Mouse (Mus musculus) liver, postnatal 0 days (tissue): ENCODE results near the gene Meis2. TPM values are rescaled to one million over a fixed set of nuclear protein-coding genes. Genes with fewer than 3 reads are reported as not detected.

Source experiments
- ATAC-seq: fragments of 200-750 bp; cut with Nextera tagmentation; 2 replicates; pipeline ENCODE4 v1.8.0; 2017; ENCODE audit warnings: mild to moderate bottlenecking, moderate library complexity
- DNase-seq: peaks from one replicate; pipeline ENCODE4 v3.0.0-alpha.2; 2016
- H3K27ac ChIP-seq: fragments of 300-500 bp; sonication (generic); 2 replicates; pipeline ENCODE4 v1.5.1; 2014; ENCODE audit warnings: antibody characterized with exemption, moderate library complexity, mild to moderate bottlenecking, low read depth
- H3K27me3 ChIP-seq: fragments of 300-500 bp; sonication (generic); 2 replicates; pipeline ENCODE4 v1.6.1; 2014; ENCODE audit warnings: low read length, control low read depth, mixed read lengths; ENCODE audit not compliant: insufficient read depth
- H3K36me3 ChIP-seq: fragments of 300-500 bp; sonication (generic); replicated peaks from 2 replicates; pipeline ENCODE4 v1.6.1; 2014; ENCODE audit warnings: mild to moderate bottlenecking, control low read depth, low read length, moderate library complexity, mixed read lengths; ENCODE audit not compliant: insufficient read depth
- H3K4me1 ChIP-seq: fragments of 300-500 bp; sonication (generic); 2 replicates; pipeline ENCODE4 v1.6.1; 2014; ENCODE audit warnings: antibody characterized with exemption, mild to moderate bottlenecking, control low read depth; ENCODE audit not compliant: insufficient read depth
- H3K4me2 ChIP-seq: fragments of 300-500 bp; sonication (generic); 2 replicates; pipeline ENCODE4 v1.6.1; 2014; ENCODE audit warnings: low read depth, mild to moderate bottlenecking, low read length, moderate library complexity, mixed read lengths
- H3K4me3 ChIP-seq: fragments of 300-500 bp; sonication (generic); 2 replicates; pipeline ENCODE4 v1.5.1; 2014; ENCODE audit warnings: low read depth, low read length
- H3K9ac ChIP-seq: fragments of 300-500 bp; sonication (generic); replicated peaks from 2 replicates; pipeline ENCODE4 v1.6.1; 2014; ENCODE audit warnings: mild to moderate bottlenecking, moderate library complexity
- H3K9me3 ChIP-seq: fragments of 300-500 bp; sonication (generic); 2 replicates; pipeline ENCODE4 v1.6.1; 2016; ENCODE audit warnings: mild to moderate bottlenecking, control low read depth, low read length, mixed read lengths
- CTCF ChIP-seq: sonication (generic); IDR thresholded peaks from 2 replicates; pipeline ENCODE4 v1.5.1; 2016; ENCODE audit warnings: antibody characterized with exemption, low read depth
- EP300 ChIP-seq: IDR thresholded peaks from 2 replicates; pipeline ENCODE4 v1.6.1; 2016; ENCODE audit warnings: antibody characterized with exemption, low read depth, mild to moderate bottlenecking
- WGBS: fragments of 180-500 bp; shearing (Covaris S2); extraction: QIAGEN DNeasy Blood & Tissue Kit; methylation state at CpG from one replicate; pipeline ENCODE4 v1.1.7; 2014; ENCODE audit not compliant: insufficient replicate concordance; 5-methylcytosine and 5-hydroxymethylcytosine counted together
- polyA plus RNA-seq: library from polyadenylated mRNA; unstranded; fragments of >200 nt; fragmentation: Nextera tagmentation; extraction: Ambion mirVana; gene quantifications from 2 replicates; pipeline ENCODE4 v1.2.1, GENCODE M21; 2015

Gene Meis2
- polyA plus RNA-seq, 1 experiment from 2014 or later: 2.0 TPM

GRCm38 (mm10) chr2:116074061-116074460 is 8.4 kb upstream of the Meis2 start:
- Histone ChIP-seq H3K9me3 (no peaks in the 10 kb centered on the region), H3K4me1 (peaks cover 3% of the 10 kb centered on the region; the same call in 1 of the 2 replicates), H3K27ac (no peak overlapping the region), H3K4me3 (no peak overlapping the region), H3K36me3 (no peaks in the 10 kb centered on the region), H3K4me2 (no peak overlapping the region), H3K27me3 (peaks cover 65% of the 10 kb centered on the region), H3K9ac (no peak overlapping the region)
- no peak for DNase-seq
- WGBS: 32% methylated on average over 3 of the region's 3 CpGs
- no peak for ATAC-seq
- TF ChIP-seq CTCF (no peak), EP300 (no peak)

GRCm38 (mm10) chr2:116073311-116073904 is 7.8 kb upstream of the Meis2 start:
- no peak overlapping the region for H3K27ac ChIP-seq
- H3K9ac ChIP-seq: no peak overlapping the region
- ATAC-seq: no peak
- peaks cover 72% of the 10 kb centered on the region for H3K27me3 ChIP-seq
- H3K9me3 ChIP-seq: no peaks in the 10 kb centered on the region
- H3K4me2 ChIP-seq: no peak overlapping the region
- TF ChIP-seq EP300: no peak
- TF ChIP-seq CTCF: no peak
- H3K4me1 ChIP-seq: peaks cover 3% of the 10 kb centered on the region; the same call in 1 of the 2 replicates
- DNase-seq: no peak
- H3K36me3 ChIP-seq: no peaks in the 10 kb centered on the region
- no peak overlapping the region for H3K4me3 ChIP-seq
- 25% methylated on average over 9 of the region's 9 CpGs for WGBS

- Histone ChIP-seq H3K36me3 (no peaks in the 10 kb centered on the region), H3K4me2 (no peak overlapping the region), H3K27me3 (peaks cover 78% of the 10 kb centered on the region), H3K9me3 (no peaks in the 10 kb centered on the region), H3K4me1 (peaks cover 5% of the 10 kb centered on the region; the same call in 1 of the 2 replicates), H3K27ac (no peak overlapping the region), H3K4me3 (no peak overlapping the region), H3K9ac (no peak overlapping the region)
- TF ChIP-seq EP300 (no peak), CTCF (no peak)
- 9% methylated on average over 5 of the region's 5 CpGs for WGBS
- DNase-seq (no peak), ATAC-seq (no peak)
These were observed 7.1 kb upstream of the Meis2 start for GRCm38 (mm10) chr2:116072706-116073105.

- ATAC-seq (no peak), DNase-seq (no peak)
- Histone ChIP-seq H3K27me3 (peaks cover 78% of the 10 kb centered on the region), H3K9me3 (no peaks in the 10 kb centered on the region), H3K27ac (no peak overlapping the region), H3K9ac (no peak overlapping the region), H3K36me3 (no peaks in the 10 kb centered on the region), H3K4me1 (peaks cover 6% of the 10 kb centered on the region; the same call in 1 of the 2 replicates), H3K4me2 (peak overlapping the region; percentile 59; the same call in 1 of the 2 replicates), H3K4me3 (no peak overlapping the region)
- TF ChIP-seq EP300 (no peak), CTCF (no peak)
- WGBS: 2% methylated on average over 13 of the region's 13 CpGs
These were observed 6.6 kb upstream of the Meis2 start for GRCm38 (mm10) chr2:116072321-116072640.

- no peaks in the 10 kb centered on the region for H3K36me3 ChIP-seq
- DNase-seq: peak; percentile 68
- H3K9ac ChIP-seq: no peak overlapping the region
- H3K27ac ChIP-seq: no peak overlapping the region
- no peaks in the 10 kb centered on the region for H3K9me3 ChIP-seq
- peak; percentile 74 for TF ChIP-seq CTCF
- no peak for TF ChIP-seq EP300
- peak; percentile 22; the same call in 1 of the 2 replicates for ATAC-seq
- H3K27me3 ChIP-seq: peaks cover 73% of the 10 kb centered on the region
- peaks cover 6% of the 10 kb centered on the region; the same call in 1 of the 2 replicates for H3K4me1 ChIP-seq
- peak overlapping the region; percentile 3; the same call in 1 of the 2 replicates for H3K4me3 ChIP-seq
- peak overlapping the region; percentile 59 for H3K4me2 ChIP-seq
- 3% methylated on average over 25 of the region's 25 CpGs for WGBS
These were observed 6.1 kb upstream of the Meis2 start for GRCm38 (mm10) chr2:116071571-116072320.

- no peak for DNase-seq
- Histone ChIP-seq H3K4me3 (no peak overlapping the region), H3K4me1 (peaks cover 6% of the 10 kb centered on the region; the same call in 1 of the 2 replicates), H3K9me3 (no peaks in the 10 kb centered on the region), H3K27me3 (peaks cover 79% of the 10 kb centered on the region), H3K27ac (no peak overlapping the region), H3K36me3 (no peaks in the 10 kb centered on the region), H3K9ac (no peak overlapping the region), H3K4me2 (0 out of 2 replicates have a peak overlapping the region, but pooled peaks have one; percentile 59)
- ATAC-seq: no peak
- WGBS: 31% methylated on average over 10 of the region's 10 CpGs
- TF ChIP-seq EP300 (no peak), CTCF (no peak)
These were observed 5.2 kb upstream of the Meis2 start for GRCm38 (mm10) chr2:116070614-116071425.
